Mouse (Mus musculus): ENCODE results near the gene Gm20388. TPM values are rescaled to one million over a fixed set of nuclear protein-coding genes. Genes with fewer than 3 reads are reported as not detected.

Gene Gm20388
- total RNA-seq, 2 experiments from 2014 or later: 6.8 to 7.8 TPM

DNA sequence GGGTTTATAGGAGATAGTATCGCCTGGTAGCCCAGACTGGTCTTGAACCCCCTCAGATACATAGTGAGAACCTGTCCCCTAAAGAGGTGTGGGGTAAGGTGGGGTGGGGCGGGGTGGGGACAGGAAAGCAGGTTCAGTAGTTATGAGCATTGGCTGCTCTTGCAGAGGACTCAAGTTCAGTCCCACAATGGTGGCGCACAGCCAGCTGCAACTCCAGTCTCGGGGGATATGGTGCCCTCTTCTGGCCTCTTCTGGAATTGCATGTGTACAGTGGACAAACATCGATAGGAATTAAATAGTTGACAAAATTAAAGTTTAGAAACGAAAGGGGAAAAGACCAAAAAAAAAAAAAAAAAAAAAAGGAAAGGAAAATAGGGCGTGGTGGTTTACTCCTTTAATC lies 688.9 kb downstream of the Gm20388 start:
- intact Hi-C loops (cut with DNase I): no loop called here
- peak; percentile 76 to 78 for DNase-seq

DNA sequence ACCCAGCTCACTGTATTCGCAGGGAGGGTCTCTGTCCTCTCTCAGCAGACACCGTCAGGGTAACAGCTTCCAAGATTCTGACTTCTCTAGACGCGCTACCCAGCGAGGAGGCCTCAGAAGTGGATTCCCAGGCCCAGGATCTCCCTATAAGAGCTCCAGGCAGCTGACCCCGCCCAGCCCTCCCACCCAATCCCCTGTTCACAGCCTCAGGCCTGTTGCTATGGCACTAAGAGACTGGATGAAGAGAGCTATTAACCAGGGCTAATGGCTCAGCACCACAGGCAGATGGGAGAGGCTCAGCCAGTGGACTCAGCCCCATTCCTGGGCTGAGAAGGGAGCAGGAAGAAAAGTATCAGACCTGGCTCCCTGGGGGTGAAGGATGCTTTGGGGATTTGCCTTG lies 692.0 kb downstream of the Gm20388 start:
- intact Hi-C loops (cut with DNase I): loop anchor here (10.0 kb wide), 1 partner anchor 428 kb away; the partner anchor contains the start of gene Fam92b
- no peak for DNase-seq

DNA sequence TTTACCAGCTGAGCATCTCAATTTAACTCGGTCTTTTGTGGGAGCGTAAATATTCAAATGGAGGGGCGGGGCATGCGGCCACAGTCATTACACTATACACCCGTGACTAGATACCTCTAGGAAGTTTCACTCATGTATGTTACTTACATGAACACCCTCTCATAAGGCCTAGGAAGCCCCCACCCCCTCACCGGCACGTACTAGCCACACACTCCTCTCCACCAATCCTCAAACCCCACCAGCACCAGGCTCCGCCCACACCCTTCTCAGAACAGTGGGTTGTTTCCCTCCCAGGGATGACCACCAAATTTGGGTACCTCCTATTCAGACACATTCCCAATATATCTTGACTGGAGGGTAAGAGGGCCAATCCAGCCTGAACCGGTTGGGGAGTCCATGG lies 696.8 kb downstream of the Gm20388 start:
- no peak for DNase-seq
- intact Hi-C loops (cut with DNase I): loop anchor here (10.0 kb wide), 1 partner anchor 433 kb away; the partner anchor contains the start of gene Fam92b

GRCm38 (mm10) chr8:120607885-120608284 lies 697.2 kb downstream of the Gm20388 start:
- intact Hi-C loops (cut with DNase I): loop anchor here (10.0 kb wide), 1 partner anchor 433 kb away; the partner anchor contains the start of gene Fam92b
- DNase-seq: peak; percentile 67 to 73

GRCm38 (mm10) chr8:120610824-120611223 lies 700.2 kb downstream of the Gm20388 start:
- intact Hi-C loops (cut with DNase I): no loop called here
- DNase-seq: no peak

DNA sequence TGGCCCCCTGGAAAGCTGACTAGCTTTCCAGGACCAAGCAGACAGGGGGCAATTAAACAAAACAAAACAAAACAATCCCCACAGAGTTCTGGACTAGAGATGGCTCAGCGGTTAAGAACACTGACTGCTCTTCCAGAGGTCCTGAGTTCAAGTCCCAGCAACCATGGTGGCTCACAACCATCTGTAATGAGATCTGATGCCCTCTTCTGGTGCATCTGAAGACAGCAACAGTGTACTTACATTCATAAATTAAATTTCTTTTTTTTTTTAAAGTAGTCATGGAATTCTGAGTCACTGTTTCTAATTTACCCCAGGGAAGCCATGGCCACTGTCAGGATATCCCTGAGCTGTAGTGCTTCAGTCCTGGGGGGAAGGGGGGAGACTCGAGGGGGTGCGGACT lies 703.9 kb downstream of the Gm20388 start:
- no peak for DNase-seq
- intact Hi-C loops (cut with DNase I): no loop called here

DNA sequence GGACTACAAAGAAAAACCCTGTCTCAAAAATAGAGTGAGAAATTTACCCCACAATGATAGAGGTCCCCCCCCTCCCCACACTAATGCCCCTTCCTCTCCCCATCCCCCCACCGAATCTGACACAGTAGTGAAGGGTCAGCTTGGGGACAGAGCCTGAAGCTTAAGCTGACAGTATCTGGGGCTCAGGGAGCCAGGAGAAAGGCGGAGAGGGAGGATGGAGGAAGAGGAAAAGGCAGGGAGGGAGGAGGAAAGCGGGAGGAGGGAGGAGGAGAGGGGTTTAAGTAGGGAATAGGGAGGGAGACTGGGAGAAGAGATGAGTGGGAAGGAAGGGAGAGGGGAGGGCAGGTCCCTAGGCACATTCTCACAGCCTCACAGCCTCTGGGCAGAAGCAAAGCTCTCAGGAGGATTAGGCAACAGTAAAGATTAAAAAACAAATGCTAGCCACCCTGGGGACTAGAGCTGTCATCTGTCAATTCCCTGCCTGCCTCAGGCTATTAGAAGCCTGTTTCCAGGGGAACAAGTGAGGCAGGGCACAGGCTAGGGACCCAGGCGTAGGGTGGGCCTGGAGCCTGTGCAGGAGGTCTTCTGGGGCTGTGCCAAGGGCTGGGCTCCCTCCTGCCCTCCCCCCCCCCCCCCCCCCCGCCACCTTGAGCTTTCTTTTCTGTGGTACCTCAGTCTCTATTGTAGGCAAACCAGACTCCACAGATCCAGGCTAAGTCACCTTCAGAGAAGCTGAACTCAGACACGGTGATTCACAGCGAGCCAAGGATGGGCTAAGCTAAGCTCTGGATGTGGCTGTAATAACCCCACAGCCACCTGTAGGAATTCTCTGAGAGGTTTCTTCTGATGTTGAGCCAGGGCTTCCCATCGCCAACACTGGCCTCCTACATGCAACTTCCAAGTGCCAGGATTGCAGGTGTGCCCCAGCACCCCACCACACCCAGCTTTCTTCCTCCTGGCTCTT lies 706.3 kb downstream of the Gm20388 start:
- intact Hi-C loops (cut with DNase I): no loop called here
- DNase-seq: no peak

DNA sequence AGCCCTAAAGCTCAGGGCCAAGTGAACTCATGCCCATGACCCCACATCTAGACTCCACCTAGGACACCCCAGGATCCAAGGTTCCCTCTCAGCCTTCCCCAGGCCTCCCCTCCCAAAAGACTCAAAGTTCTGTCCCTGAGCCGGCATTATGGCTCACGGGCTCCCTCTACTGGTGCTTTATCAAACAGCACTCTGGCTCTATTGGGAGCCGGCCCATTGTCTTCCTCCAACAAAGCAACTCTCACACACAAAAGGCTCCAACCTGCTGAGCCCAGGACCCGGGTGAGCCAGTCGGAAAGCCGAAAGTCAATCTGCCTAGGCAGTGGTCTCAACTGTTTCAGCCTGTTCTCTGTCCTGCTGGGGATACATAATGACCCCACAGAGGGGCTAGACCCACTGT lies 707.5 kb downstream of the Gm20388 start:
- peak; percentile 49 to 51 for DNase-seq
- intact Hi-C loops (cut with DNase I): no loop called here

DNA sequence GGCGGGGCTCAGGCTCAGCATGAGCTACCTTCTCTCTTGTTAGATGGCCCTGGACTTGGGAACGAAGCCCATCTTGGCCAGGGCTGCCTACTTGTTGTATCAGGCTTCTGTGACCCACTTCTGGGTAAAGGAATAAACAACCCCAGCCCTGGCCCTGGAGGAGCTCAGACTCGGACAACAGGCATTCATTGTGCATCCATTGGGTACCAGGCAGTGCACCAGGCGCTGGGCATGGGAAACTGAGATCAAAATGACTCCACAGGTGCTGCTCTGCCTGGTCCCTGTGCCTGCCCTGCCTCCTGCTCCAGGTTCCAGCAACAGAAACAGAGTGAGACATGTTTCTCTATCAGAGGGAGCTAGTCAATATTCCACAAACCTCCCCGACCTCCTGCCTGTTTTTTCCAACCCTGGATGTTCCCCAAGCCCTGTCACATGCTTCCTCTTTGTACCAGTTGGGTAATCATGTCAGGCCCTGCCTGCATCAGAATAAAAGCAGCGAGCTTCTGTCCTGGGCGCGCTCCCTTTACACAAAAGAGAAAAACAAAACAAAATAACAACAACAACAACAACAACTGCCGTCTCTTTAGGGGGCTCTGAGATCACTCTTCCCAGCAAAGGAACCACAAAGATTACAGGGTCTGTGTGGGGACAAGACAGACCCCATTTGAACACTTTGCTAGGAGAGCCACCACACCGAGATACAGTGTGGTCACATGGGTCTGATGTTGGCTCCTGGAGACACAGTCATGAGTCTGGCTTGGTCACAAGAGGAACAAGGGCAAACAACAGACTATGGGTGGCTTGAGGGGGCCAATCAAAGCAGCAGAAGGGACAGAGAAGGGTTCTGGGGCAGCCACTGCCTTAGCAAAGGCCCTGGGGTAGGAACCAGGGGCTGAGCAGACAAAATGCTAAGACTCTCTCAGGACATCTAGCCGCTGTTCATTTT lies 708.9 kb downstream of the Gm20388 start:
- no peak for DNase-seq

GRCm38 (mm10) chr8:120620441-120620840 lies 709.8 kb downstream of the Gm20388 start:
- intact Hi-C loops (cut with DNase I): no loop called here
- DNase-seq: no peak

More for the DNA sequence above, 708.9 kb downstream of the Gm20388 start:
- intact Hi-C loops (cut with DNase I): no loop called here

DNA sequence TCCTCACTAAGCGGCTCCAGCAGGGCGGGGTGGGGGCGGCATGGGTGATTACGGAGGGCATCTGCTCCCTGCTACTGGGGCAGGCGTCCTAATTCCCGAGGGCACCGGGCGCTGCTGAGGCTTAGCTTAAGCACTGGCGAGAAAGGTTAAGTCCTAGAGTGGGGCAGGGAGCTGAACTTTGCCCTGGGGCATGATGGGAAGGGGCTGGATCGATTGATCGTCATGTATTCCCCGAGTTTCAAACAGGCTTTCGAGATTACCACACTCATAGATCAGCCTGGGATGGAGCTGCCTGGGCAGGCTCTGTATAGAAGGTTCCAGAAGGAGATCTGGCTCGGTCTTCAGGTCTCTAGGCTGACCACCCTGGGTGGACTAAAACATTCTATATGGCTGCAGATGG lies 711.5 kb downstream of the Gm20388 start:
- intact Hi-C loops (cut with DNase I): no loop called here
- DNase-seq: no peak

GRCm38 (mm10) chr8:120623608-120624007 lies 713.0 kb downstream of the Gm20388 start:
- intact Hi-C loops (cut with DNase I): no loop called here
- no peak for DNase-seq

- intact Hi-C loops (cut with DNase I): no loop called here
Observed at GRCm38 (mm10) chr8:120626461-120626860, 715.8 kb downstream of the Gm20388 start.

DNA sequence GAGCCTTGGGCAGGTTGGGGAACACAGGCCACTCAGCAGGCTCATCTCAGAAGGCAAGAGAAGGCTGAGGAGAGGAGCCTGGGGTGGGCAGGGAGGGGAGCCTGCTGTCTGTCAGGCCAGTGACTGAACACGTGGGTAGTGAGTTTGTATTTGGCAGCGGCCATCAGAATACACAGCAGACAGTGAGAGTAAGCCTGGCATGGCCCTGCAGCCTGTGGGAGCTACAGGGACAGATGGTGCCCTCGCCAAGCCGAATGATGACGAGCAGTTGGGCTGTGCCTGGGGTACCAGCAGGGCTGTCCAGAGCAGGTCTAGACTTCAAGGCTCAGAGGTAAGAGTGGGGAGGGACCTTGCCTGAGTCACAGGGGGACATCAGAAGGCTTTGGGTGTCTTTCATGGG lies 716.7 kb downstream of the Gm20388 start:
- intact Hi-C loops (cut with DNase I): no loop called here
- DNase-seq: no peak

More at GRCm38 (mm10) chr8:120626461-120626860, 715.8 kb downstream of the Gm20388 start:
- DNase-seq: no peak

- no peak for DNase-seq
- intact Hi-C loops (cut with DNase I): no loop called here
Observed at GRCm38 (mm10) chr8:120630031-120630430, 719.4 kb downstream of the Gm20388 start.

DNA sequence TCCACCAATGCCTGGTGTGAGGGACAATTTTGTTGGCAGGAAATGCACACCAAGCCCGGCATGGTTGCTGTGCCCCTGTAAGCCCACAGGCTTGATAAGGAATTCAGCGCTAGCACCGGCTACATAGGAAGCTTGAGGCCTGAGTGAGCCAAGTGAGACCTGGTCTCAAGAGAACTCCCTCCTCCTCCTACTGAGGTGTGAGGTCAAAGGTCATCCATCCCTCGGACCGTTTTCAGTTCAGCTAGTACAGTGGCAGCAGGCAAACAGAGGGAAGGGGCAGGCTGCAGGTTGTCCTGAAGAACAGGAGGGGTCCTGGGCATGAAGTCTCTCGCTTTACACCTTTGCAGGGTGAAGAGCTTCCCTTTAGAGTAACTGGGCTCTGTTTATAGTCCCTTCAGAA lies 720.2 kb downstream of the Gm20388 start:
- intact Hi-C loops (cut with DNase I): no loop called here
- DNase-seq: no peak

- DNase-seq: no peak
- intact Hi-C loops (cut with DNase I): no loop called here
Observed at GRCm38 (mm10) chr8:120631441-120632375, 721.1 kb downstream of the Gm20388 start.

GRCm38 (mm10) chr8:120632969-120633664 lies 722.5 kb downstream of the Gm20388 start:
- DNase-seq: no peak
- intact Hi-C loops (cut with DNase I): no loop called here

DNA sequence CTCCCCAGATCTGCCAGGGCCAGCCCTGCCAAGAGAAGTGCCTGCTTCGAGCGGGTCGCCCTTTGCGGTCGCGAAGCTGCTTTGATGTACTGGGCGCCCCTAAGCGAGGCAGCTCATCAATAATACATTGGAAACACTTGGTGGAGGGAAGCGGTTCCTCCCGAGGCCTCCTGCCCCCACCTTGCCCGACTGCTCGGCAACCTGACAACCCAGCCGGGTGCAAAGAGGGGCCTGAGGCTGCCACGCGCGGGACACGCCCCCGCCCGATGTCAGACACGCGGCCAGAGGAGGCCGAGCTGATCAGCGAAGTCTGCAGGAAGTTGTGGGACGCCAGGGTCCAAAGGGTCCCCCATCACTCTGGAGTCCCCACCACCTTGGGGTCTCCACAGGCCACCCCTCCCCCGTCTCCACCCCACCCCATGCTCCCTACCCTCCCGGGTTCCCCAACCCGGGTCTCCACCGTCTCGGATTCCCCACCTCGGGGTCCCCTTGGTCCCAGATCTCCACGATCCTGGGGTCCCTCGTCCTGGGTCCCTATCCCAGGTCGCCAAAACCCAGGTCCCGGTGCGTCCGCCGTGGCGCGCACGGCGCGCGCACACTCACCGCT lies 723.1 kb downstream of the Gm20388 start:
- intact Hi-C loops (cut with DNase I): no loop called here

More for the DNA sequence above, 723.1 kb downstream of the Gm20388 start:
- no peak for DNase-seq
